Mouse (Mus musculus): ENCODE measurements around the gene Farp1. TPM values are rescaled to one million over a fixed set of nuclear protein-coding genes. Genes with fewer than 3 reads are reported as not detected.

Gene Farp1
- total and polyA plus RNA-seq, 3 experiments: 6.4 to 11.1 (median 10.9) TPM

GRCm38 (mm10) chr14:121168716-121169115, 133.7 kb downstream of the Farp1 start:
- H3K4me1 ChIP-seq (ENCODE audit: control insufficient read depth, insufficient read depth, low read length): no peaks in the 10 kb centered on the region

GRCm38 (mm10) chr14:121170321-121170720, 135.3 kb downstream of the Farp1 start:
- TF ChIP-seq CTCF (IDR thresholded peaks at IDR 0.05) (no peak), EP300 (IDR thresholded peaks at IDR 0.05; ENCODE audit: insufficient read depth, low read depth, low read length) (no peak), POLR2A (IDR thresholded peaks at IDR 0.05; ENCODE audit: insufficient read depth, low read depth, low read length) (no peak)
- intact Hi-C loops (cut with DNase I): loop anchor here (2.0 kb wide), 1 partner anchor 68 kb away; no protein-coding TSS in a partner anchor
- Histone ChIP-seq H3K9ac (ENCODE audit: low read depth, low read length) (no peak overlapping the region), H3K36me3 (ENCODE audit: control insufficient read depth, insufficient read depth, low read length) (no peaks in the 10 kb centered on the region), H3K4me3 (no peak overlapping the region), H3K4me1 (ENCODE audit: control insufficient read depth, insufficient read depth, low read length) (peaks cover 2% of the 10 kb centered on the region), H3K27ac (no peak overlapping the region), H3K27me3 (ENCODE audit: control insufficient read depth, insufficient read depth, low read length) (no peaks in the 10 kb centered on the region), H3K79me2 (replicated peaks; ENCODE audit: control insufficient read depth, insufficient read depth, low read length) (no peaks in the 10 kb centered on the region)
- 65% methylated on average over 9 of the region's 9 CpGs for WGBS
- DNase-seq: no peak

More at GRCm38 (mm10) chr14:121168716-121169115, 133.7 kb downstream of the Farp1 start:
- Histone ChIP-seq H3K36me3 (ENCODE audit: control insufficient read depth, insufficient read depth, low read length) (no peaks in the 10 kb centered on the region), H3K79me2 (replicated peaks; ENCODE audit: control insufficient read depth, insufficient read depth, low read length) (no peaks in the 10 kb centered on the region), H3K27ac (no peak overlapping the region), H3K27me3 (ENCODE audit: control insufficient read depth, insufficient read depth, low read length) (no peaks in the 10 kb centered on the region), H3K9ac (ENCODE audit: low read depth, low read length) (no peak overlapping the region), H3K4me3 (no peak overlapping the region)
- TF ChIP-seq CTCF (IDR thresholded peaks at IDR 0.05) (no peak), POLR2A (IDR thresholded peaks at IDR 0.05; ENCODE audit: insufficient read depth, low read depth, low read length) (no peak), EP300 (IDR thresholded peaks at IDR 0.05; ENCODE audit: insufficient read depth, low read depth, low read length) (no peak)
- no peak for DNase-seq
- intact Hi-C loops (cut with DNase I): no loop called here
- WGBS: 85% methylated on average over 3 of the region's 3 CpGs

GRCm38 (mm10) chr14:121172065-121173036, 137.4 kb downstream of the Farp1 start:
- Histone ChIP-seq H3K36me3 (ENCODE audit: control insufficient read depth, insufficient read depth, low read length) (no peaks in the 10 kb centered on the region), H3K79me2 (replicated peaks; ENCODE audit: control insufficient read depth, insufficient read depth, low read length) (no peaks in the 10 kb centered on the region), H3K9ac (ENCODE audit: low read depth, low read length) (no peak overlapping the region), H3K27me3 (ENCODE audit: control insufficient read depth, insufficient read depth, low read length) (no peaks in the 10 kb centered on the region), H3K4me1 (ENCODE audit: control insufficient read depth, insufficient read depth, low read length) (peaks cover 5% of the 10 kb centered on the region), H3K27ac (no peak overlapping the region), H3K4me3 (no peak overlapping the region)
- WGBS: 72% methylated on average over 19 of the region's 19 CpGs
- intact Hi-C loops (cut with DNase I): no loop called here
- DNase-seq: peak; percentile 29 to 36
- no peak for TF ChIP-seq CTCF (IDR thresholded peaks at IDR 0.05)

- no peak overlapping the region for H3K4me3 ChIP-seq
- H3K4me1 ChIP-seq (ENCODE audit: control insufficient read depth, insufficient read depth, low read length): peaks cover 5% of the 10 kb centered on the region
- H3K36me3 ChIP-seq (ENCODE audit: control insufficient read depth, insufficient read depth, low read length): no peaks in the 10 kb centered on the region
- H3K9ac ChIP-seq (ENCODE audit: low read depth, low read length): no peak overlapping the region
- TF ChIP-seq CTCF (IDR thresholded peaks at IDR 0.05) (no peak), EP300 (IDR thresholded peaks at IDR 0.05; ENCODE audit: insufficient read depth, low read depth, low read length) (no peak), POLR2A (IDR thresholded peaks at IDR 0.05; ENCODE audit: insufficient read depth, low read depth, low read length) (no peak)
- no peaks in the 10 kb centered on the region for H3K79me2 ChIP-seq (replicated peaks; ENCODE audit: control insufficient read depth, insufficient read depth, low read length)
- DNase-seq: peak in 1 of 2 experiments; percentile 26
- WGBS: 30% methylated on average over 9 of the region's 9 CpGs
- H3K27ac ChIP-seq: no peak overlapping the region
- H3K27me3 ChIP-seq (ENCODE audit: control insufficient read depth, insufficient read depth, low read length): no peaks in the 10 kb centered on the region
- intact Hi-C loops (cut with DNase I): no loop called here
Measured at GRCm38 (mm10) chr14:121175385-121175784, 140.4 kb downstream of the Farp1 start.

- intact Hi-C loops (cut with DNase I): no loop called here
- H3K4me3 ChIP-seq: no peak overlapping the region
- DNase-seq: peak; percentile 31 to 32
- H3K27ac ChIP-seq: no peak overlapping the region
- no peak overlapping the region for H3K9ac ChIP-seq (ENCODE audit: low read depth, low read length)
- 37% methylated on average over 4 of the region's 4 CpGs for WGBS
- H3K4me1 ChIP-seq (ENCODE audit: control insufficient read depth, insufficient read depth, low read length): peaks cover 5% of the 10 kb centered on the region
- no peaks in the 10 kb centered on the region for H3K79me2 ChIP-seq (replicated peaks; ENCODE audit: control insufficient read depth, insufficient read depth, low read length)
- H3K27me3 ChIP-seq (ENCODE audit: control insufficient read depth, insufficient read depth, low read length): no peaks in the 10 kb centered on the region
- no peaks in the 10 kb centered on the region for H3K36me3 ChIP-seq (ENCODE audit: control insufficient read depth, insufficient read depth, low read length)
- TF ChIP-seq POLR2A (IDR thresholded peaks at IDR 0.05; ENCODE audit: insufficient read depth, low read depth, low read length): no peak
- TF ChIP-seq EP300 (IDR thresholded peaks at IDR 0.05; ENCODE audit: insufficient read depth, low read depth, low read length): no peak
- TF ChIP-seq CTCF (IDR thresholded peaks at IDR 0.05): no peak
Measured at GRCm38 (mm10) chr14:121175861-121176260, 140.9 kb downstream of the Farp1 start.

- 85% methylated on average over 6 of the region's 6 CpGs for WGBS
- Histone ChIP-seq H3K36me3 (ENCODE audit: control insufficient read depth, insufficient read depth, low read length) (no peaks in the 10 kb centered on the region), H3K27ac (no peak overlapping the region), H3K27me3 (ENCODE audit: control insufficient read depth, insufficient read depth, low read length) (no peaks in the 10 kb centered on the region), H3K79me2 (replicated peaks; ENCODE audit: control insufficient read depth, insufficient read depth, low read length) (no peaks in the 10 kb centered on the region), H3K4me3 (no peak overlapping the region), H3K4me1 (ENCODE audit: control insufficient read depth, insufficient read depth, low read length) (peaks cover 5% of the 10 kb centered on the region), H3K9ac (ENCODE audit: low read depth, low read length) (no peak overlapping the region)
- intact Hi-C loops (cut with DNase I): no loop called here
- TF ChIP-seq POLR2A (IDR thresholded peaks at IDR 0.05; ENCODE audit: insufficient read depth, low read depth, low read length): no peak
- no peak for TF ChIP-seq CTCF (IDR thresholded peaks at IDR 0.05)
- no peak for TF ChIP-seq EP300 (IDR thresholded peaks at IDR 0.05; ENCODE audit: insufficient read depth, low read depth, low read length)
- no peak for DNase-seq
Measured at GRCm38 (mm10) chr14:121177907-121178306, 142.9 kb downstream of the Farp1 start.

All from heart, adult 2 months (tissue).